Mouse (Mus musculus): ENCODE measurements at regions not wholly inside any gene's neighbourhood (a gene's known extent, or its start where the extent isn't known, plus 50 kb on each side); places are given as distances from the start of the nearest gene placed in this dataset.
A peak's percentile ranks its signal among the peaks of the same experiment; 100 is the strongest.

GRCm38 (mm10) chr12:14415543-14416181, 263.8 kb upstream of the Fam84a start:
- no peak for DNase-seq

- DNase-seq: no peak
These were observed 259.2 kb upstream of the Fam84a start for GRCm38 (mm10) chr12:14411102-14411501.

GRCm38 (mm10) chr12:14405796-14406195, 253.9 kb upstream of the Fam84a start:
- DNase-seq: no peak

DNA sequence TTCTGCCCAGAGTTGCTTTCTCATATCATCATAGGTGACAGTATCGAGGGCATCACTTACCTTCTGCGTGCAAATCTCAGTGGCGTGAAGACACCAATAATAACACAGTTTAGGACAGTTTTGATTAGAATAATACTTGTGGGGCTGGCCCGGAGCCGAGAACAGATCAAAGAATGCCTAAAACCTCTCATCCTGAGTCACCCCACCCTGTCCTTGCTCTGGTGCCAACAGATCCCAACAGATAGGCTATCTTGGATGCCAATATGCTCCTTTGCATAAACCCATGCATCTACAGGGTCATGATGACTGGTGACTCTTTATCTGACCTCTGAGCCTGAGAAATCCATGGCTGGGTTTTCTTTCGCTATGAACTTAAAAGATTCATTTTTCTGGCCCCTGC, 224.4 kb upstream of the Fam84a start:
- DNase-seq: no peak

DNA sequence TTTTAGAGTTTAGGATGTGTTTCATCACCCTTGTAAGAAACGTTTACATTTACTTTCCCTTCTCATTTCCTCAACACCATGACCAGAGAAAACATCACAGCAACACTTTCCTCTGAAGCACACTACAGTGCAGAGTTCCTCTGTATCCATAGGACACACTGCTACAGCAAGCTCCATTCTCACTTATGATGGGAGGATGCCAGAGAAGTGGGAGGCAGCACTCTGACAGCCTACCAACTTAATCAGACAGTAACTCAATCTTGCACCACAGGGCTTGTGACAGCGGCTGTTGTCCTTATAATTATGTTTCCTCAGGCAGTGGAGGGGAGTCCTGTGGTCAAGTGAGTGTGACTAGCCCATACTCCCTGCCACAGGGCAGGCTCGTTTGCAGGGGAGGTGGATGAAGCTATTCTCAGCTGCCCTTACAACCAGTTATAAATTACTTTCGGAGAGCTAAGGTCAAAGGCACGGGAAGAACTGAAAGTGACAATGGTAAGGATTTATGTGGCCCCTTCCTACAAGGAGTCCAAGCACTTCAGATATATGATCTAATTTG, 186.5 kb upstream of the Fam84a start:
- DNase-seq: no peak

GRCm38 (mm10) chr12:14337813-14338212, 186.0 kb upstream of the Fam84a start:
- DNase-seq: no peak

DNA sequence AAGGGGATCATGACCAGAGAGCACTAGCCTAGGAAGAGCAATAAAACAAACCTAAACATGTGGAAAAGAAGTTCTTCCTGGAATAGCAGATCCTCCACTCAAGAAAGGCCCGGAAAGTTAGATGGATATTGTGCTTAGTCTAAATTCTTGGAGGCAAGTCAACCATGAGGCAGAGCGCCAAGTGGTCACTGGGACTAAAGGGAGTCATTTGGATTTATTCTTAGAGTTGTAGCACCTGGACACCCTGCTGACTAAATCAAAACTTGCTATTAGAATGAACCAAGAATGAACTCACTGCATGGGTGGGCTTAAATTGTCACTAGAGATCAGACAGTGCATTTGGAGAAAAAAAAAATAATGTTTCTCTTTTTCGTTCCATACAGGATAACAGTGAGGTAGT, 166.8 kb upstream of the Fam84a start:
- DNase-seq: no peak

DNA sequence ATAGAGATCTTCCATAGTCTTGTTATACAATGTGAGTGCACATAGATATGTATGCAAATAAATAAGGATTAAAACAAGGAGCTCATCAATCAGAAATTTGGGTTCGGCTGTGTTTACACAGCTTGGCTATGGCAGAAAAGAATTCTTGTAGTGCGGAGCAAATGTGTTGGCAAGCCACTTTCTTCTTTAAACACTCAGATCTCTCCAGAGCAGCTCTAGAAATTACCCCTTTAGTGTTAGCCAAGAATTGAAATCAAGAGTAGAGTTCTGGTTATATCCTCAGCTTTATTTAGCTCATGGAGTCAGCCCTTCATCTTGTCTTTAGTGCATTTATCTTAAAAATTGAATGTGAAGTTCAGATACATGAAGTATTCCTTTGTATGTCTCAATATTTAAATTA, 164.5 kb upstream of the Fam84a start:
- DNase-seq: no peak

DNA sequence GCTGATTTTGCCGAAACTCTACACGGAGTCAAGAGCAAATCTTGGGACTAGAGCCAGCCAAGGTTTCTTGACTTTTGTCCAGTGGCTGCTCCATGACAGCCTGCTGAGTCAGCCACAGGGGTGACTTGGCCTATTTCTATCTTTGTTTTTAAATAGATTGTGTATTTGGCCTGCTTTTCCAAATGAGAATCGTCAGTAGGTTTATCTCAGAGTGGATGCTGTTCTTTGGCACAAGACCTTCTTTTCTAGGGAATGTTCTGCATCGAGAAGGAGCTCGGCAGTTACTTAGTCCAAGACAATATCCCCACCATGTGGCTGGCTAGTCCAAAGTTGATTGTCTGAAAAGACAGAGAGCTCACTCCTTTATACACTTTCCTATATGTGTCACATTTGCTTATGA, 163.9 kb upstream of the Fam84a start:
- peak; percentile 7 for DNase-seq

- DNase-seq: no peak
These were observed 150.6 kb upstream of the Fam84a start for GRCm38 (mm10) chr12:14302366-14302930.

- no peak for DNase-seq
These were observed 150.0 kb upstream of the Fam84a start for GRCm38 (mm10) chr12:14301676-14302365.

- DNase-seq: no peak
These were observed 140.2 kb upstream of the Fam84a start for GRCm38 (mm10) chr12:14292083-14292482.

DNA sequence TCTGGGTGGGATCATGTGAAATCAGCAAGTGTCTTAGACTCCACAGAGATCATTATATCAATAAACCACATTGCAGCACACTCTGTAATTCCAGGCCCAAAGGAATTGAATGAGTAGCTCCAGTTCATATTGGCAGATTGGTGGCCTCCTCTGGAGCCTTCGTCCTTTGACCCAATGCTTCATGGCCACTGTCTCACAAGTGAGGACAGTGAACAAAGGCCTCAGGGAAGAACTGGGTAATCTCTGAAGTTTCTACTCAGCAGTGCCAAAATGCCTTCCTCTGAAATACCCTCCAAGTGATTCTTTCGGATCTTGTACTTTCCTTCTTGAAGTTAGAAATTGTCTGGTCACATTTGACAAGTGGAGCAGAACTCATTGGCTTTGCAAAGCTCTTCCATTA, 135.8 kb upstream of the Fam84a start:
- no peak for DNase-seq

- DNase-seq: no peak
These were observed 134.8 kb upstream of the Fam84a start for GRCm38 (mm10) chr12:14286676-14287075.

DNA sequence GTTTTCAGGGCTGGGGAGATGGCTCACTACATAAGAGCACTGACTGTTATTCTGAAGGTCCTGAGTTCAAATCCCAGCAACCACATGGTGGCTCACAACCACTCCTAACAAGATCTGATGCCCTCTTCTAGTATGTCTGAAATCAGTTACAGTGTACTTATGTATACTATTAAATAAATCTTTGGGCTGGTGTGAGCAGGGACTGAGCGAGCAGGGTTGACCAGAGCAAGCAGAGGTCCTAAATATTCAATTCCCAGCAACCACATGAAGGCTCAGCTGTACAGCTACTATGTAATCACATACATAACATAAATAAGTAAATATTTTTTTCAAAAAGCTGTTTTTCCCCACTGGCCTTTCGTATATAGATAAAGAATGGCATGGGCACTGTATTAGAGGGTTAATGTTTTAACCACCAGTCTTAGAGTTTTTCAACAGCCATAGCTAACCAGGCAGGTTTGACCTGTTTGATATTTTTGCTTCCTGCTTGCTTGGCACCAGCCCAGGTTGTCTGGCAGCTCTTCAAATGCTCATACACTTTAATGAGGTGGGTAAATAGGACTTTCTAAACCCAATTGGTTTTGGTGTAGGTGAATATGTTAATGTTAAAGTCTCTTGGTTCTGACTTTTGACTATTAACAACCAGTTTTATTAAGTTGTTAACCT, 134.1 kb upstream of the Fam84a start:
- DNase-seq: no peak

GRCm38 (mm10) chr12:14283106-14283692, 131.3 kb upstream of the Fam84a start:
- no peak for DNase-seq

DNA sequence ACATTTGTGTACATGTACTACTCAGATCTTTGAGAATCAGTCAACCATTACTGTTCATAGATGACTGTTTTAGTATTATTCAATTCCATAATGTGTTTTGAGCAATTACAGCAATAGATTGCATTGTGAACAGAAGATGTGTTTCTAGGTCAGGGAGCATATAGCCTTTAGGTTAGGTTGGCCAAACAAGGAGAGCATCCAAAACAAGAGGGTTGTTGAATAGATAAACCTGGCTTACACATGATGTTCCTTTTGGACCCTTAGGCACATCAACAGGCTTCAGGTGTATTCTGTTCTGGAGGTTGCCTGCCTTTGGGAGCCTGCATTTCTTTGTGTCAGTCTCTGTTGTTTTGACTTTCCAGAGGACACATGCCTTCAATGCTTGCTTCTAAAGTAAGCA, 123.4 kb upstream of the Fam84a start:
- DNase-seq: no peak

- no peak for DNase-seq
These were observed 122.9 kb upstream of the Fam84a start for GRCm38 (mm10) chr12:14274796-14275195.

DNA sequence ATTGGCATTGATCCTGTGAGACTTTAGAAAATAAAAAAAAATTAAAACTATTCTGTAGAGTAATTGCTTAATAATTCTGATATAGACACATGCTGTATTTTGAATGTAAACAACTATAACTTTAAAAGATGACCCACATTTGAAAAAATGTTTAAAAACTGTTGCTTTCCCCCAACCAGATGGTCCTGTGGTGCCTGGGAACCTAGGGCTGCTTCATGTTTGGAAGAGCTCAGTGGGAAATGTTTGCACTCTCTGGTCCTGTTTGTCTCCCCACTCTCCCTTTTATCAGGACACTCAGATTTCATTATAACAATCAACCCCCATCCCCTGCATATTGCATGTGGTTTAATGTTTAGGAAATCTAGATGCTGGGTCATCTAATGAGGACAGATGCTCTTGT, 119.4 kb upstream of the Fam84a start:
- no peak for DNase-seq

- DNase-seq: no peak
These were observed 109.2 kb upstream of the Fam84a start for GRCm38 (mm10) chr12:14261102-14261501.

DNA sequence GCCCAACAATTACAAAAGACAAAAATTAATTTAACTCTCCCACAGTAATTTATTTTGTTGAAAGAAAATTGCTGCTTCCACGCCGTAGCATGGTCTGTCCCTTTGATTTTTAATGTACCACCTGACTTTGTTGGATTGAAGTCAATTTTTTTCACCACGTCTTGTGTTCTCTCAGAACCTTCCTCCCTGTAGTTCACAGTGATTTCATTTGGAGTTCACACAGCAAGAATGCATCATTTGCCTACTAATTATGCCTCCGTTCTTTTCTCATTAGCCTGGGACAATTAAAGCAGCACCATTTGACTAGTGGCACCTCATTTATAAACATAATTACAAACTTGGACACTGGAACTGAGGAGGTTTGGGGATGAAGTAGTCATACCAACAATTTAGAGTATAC, 108.4 kb upstream of the Fam84a start:
- peak; percentile 4 for DNase-seq

GRCm38 (mm10) chr12:14253336-14253735, 101.5 kb upstream of the Fam84a start:
- DNase-seq: no peak

- DNase-seq: no peak
These were observed 98.3 kb upstream of the Fam84a start for GRCm38 (mm10) chr12:14250124-14250523.

Measured in retina, postnatal 1 day (tissue).